Mouse (Mus musculus): ENCODE data around the gene Gm13089. TPM values are rescaled to one million over a fixed set of nuclear protein-coding genes. Genes with fewer than 3 reads are reported as not detected.
"Not testable (repeated sequence)": the region's sequence is repeated elsewhere in the genome, so short reads cannot be mapped to it uniquely, and the experiment has no call there.

Gene Gm13089
- total RNA-seq (2021) (not detected), polyA plus RNA-seq (2012; rRNA removed) (not detected in 2 replicates)
- long read RNA-seq = 0 reads

GRCm38 (mm10) chr4:143702611-143703010 is at the start of gene Gm13089:
Gene Gm13089, minus strand, starts transcription at chr4:143702711.
- no peak for DNase-seq

DNA sequence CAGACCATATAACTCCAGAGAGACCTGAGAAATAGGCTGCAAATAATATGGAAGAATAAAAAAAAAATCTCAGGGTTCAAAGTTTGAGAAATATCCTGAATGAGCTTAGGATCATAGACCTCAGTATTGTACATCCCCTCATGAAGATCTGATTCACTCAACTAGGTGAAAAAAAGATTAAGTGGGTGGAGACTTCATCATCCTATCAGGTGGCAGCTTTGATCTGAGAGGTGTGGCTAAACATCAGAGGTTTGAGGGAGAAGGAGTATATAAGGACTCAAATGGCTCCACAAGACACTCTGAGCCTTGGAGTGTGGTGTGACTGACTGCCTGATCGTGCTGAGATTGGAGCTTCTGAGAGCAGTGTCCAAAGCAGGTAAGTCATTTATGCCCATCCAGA is 16.6 kb upstream of the Gm13089 start, which contains the start of gene Gm13078:
Gm13078 (plus strand) TSS at position 301 of the 400 bp plus-strand sequence.
- no peak for DNase-seq

GRCm38 (mm10) chr4:143657146-143657545 is 45.4 kb downstream of the Gm13089 start, which contains the start of gene Gm13088:
Gene Gm13088, minus strand, starts transcription at chr4:143657246.
- DNase-seq = not testable (repeated sequence)

Other genes starting within 250 kb of the Gm13089 start
- not detected for gene Gm13043, start 191.4 kb downstream of the Gm13089 start, total RNA-seq (2021)
- not detected in 2 replicates for gene Gm13043, start 191.4 kb downstream of the Gm13089 start, polyA plus RNA-seq (2012; rRNA removed)
- not detected for gene Gm13040, start 166.8 kb downstream of the Gm13089 start, total RNA-seq (2021)
- gene Gm13040, start 166.8 kb downstream of the Gm13089 start, polyA plus RNA-seq (2012; rRNA removed) = not detected in 2 replicates
- not detected for gene BC080695, start 151.0 kb downstream of the Gm13089 start, total RNA-seq (2021)
- not detected in 2 replicates for gene BC080695, start 151.0 kb downstream of the Gm13089 start, polyA plus RNA-seq (2012; rRNA removed)
- gene Gm13057, start 151.0 kb downstream of the Gm13089 start, total RNA-seq (2021) = not detected
- gene Gm13057, start 151.0 kb downstream of the Gm13089 start, polyA plus RNA-seq (2012; rRNA removed) = not detected in 2 replicates
- gene Gm13083, start 87.7 kb downstream of the Gm13089 start, total RNA-seq (2021) = not detected
- not detected in 2 replicates for gene Gm13083, start 87.7 kb downstream of the Gm13089 start, polyA plus RNA-seq (2012; rRNA removed)
- gene Gm13088, start 45.5 kb downstream of the Gm13089 start, total RNA-seq (2021) = not detected
- not detected in 2 replicates for gene Gm13088, start 45.5 kb downstream of the Gm13089 start, polyA plus RNA-seq (2012; rRNA removed)
- not detected for gene Gm13078, start 16.7 kb upstream of the Gm13089 start, total RNA-seq (2021)
- not detected in 2 replicates for gene Gm13078, start 16.7 kb upstream of the Gm13089 start, polyA plus RNA-seq (2012; rRNA removed)
- not detected for gene Gm13023, start 86.6 kb upstream of the Gm13089 start, total RNA-seq (2021)
- gene Gm13023, start 86.6 kb upstream of the Gm13089 start, polyA plus RNA-seq (2012; rRNA removed) = not detected in 2 replicates
- not detected for gene Gm13084, start 113.4 kb upstream of the Gm13089 start, total RNA-seq (2021)
- gene Gm13084, start 113.4 kb upstream of the Gm13089 start, polyA plus RNA-seq (2012; rRNA removed) = not detected in 2 replicates
- not detected for gene Gm13103, start 143.8 kb upstream of the Gm13089 start, total RNA-seq (2021)
- not detected in 2 replicates for gene Gm13103, start 143.8 kb upstream of the Gm13089 start, polyA plus RNA-seq (2012; rRNA removed)
- gene Pramef6, start 197.7 kb upstream of the Gm13089 start, total RNA-seq (2021) = not detected
- gene Pramef6, start 197.7 kb upstream of the Gm13089 start, polyA plus RNA-seq (2012; rRNA removed) = not detected in 2 replicates
- not detected for gene Pramef25, start 248.3 kb upstream of the Gm13089 start, total RNA-seq (2021)
- gene Pramef25, start 248.3 kb upstream of the Gm13089 start, polyA plus RNA-seq (2012; rRNA removed) = not detected in 2 replicates

Data from adrenal gland, adult 2 months (tissue).